Mouse (Mus musculus): ENCODE data around the gene Ldlrad3. TPM values are rescaled to one million over a fixed set of nuclear protein-coding genes. Genes with fewer than 3 reads are reported as not detected.

The Ldlrad3 gene
- polyA plus RNA-seq, 1 experiment: 15.5 TPM

DNA sequence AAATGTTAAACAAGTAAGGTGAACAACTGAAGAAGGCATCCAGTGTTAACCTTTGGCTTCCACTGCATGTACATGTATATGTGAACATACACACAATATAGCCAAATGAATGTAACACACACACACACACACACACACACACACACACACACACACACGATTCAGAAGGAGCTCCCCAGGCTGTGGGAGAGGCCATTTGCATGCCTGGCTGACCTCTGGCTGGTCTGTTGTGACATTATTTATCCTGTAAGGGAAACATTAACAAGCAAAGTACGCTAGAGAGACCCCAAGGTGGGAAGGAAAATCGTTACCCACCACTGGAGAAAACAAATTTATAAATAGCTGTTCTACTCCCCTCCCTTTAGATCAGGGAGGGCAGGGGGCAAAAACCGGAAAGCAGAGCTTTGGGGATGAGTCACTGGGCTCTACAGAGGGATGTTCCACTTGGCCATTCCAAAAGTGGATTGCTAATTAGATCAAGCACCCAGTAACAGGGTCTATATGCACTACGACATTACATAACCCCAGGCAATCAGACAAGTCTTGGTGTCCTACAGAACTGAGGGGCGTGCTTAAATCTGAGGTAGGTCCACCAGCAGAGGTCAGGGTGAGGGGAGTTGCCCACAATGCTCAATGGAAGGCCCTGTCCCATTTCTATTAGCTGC, 174.7 kb downstream of the Ldlrad3 start:
- no peak overlapping the region for H3ac ChIP-seq (ENCODE audit: control insufficient read depth, insufficient read length, low read depth)
- H3K27me3 ChIP-seq (ENCODE audit: control insufficient read depth, insufficient read depth, insufficient read length): no peaks in the 10 kb centered on the region
- H3K36me3 ChIP-seq (ENCODE audit: control insufficient read depth, insufficient read depth): peaks cover 4% of the 10 kb centered on the region
- TF ChIP-seq CEBPB (IDR thresholded peaks at IDR 0.05; ENCODE audit: low read depth) (no peak), CTCF (IDR thresholded peaks at IDR 0.05; ENCODE audit: control insufficient read depth, insufficient read depth, insufficient read length) (no peak), MYOD1 (IDR thresholded peaks at IDR 0.05; ENCODE audit: control insufficient read depth, insufficient read length, low read depth) (no peak), USF1 (IDR thresholded peaks at IDR 0.05; ENCODE audit: low read depth) (no peak), MYOG (IDR thresholded peaks at IDR 0.05; ENCODE audit: control insufficient read depth, extremely low read depth, insufficient read length) (no peak), MAX (IDR thresholded peaks at IDR 0.05) (no peak), FOSL1 (IDR thresholded peaks at IDR 0.05; ENCODE audit: insufficient read depth, low read length, poor library complexity, severe bottlenecking) (no peak)
- no peak overlapping the region for H3K4me3 ChIP-seq (ENCODE audit: insufficient read depth, poor library complexity, severe bottlenecking)
- H3K79me3 ChIP-seq (ENCODE audit: low read depth): no peaks in the 10 kb centered on the region
- peaks cover 5% of the 10 kb centered on the region for H3K79me2 ChIP-seq (ENCODE audit: control insufficient read depth, insufficient read depth)

DNA sequence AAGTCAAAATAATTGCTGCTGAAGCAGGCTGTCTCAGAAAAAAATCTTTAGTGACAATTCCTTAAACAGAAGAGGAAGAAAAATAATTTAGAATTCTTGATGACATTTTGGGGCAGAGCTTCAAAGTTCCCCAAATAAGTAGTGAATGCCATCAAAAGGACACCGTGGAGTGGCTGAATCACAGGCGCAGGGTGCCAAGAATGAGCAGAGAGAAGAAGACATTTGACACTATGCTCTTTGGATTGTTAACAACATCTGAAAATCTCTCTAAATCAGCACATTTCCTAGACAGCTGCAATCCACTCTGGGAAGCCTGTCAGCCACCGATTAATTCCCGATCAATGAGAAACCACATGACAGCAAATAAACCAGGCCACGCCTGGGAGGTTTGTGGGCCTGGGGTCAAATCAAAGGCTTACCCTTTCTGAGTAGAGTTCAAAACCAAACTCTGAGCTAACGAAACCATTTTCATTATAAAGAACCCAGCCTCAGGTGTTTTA, 176.4 kb downstream of the Ldlrad3 start:
- Histone ChIP-seq H3K36me3 (ENCODE audit: control insufficient read depth, insufficient read depth) (no peaks in the 10 kb centered on the region), H3K27me3 (ENCODE audit: control insufficient read depth, insufficient read depth, insufficient read length) (no peaks in the 10 kb centered on the region), H3ac (ENCODE audit: control insufficient read depth, insufficient read length, low read depth) (no peak overlapping the region), H3K4me3 (ENCODE audit: insufficient read depth, poor library complexity, severe bottlenecking) (no peak overlapping the region), H3K79me3 (ENCODE audit: low read depth) (no peaks in the 10 kb centered on the region), H3K79me2 (ENCODE audit: control insufficient read depth, insufficient read depth) (peaks cover 5% of the 10 kb centered on the region)
- TF ChIP-seq MAX (IDR thresholded peaks at IDR 0.05) (no peak), USF1 (IDR thresholded peaks at IDR 0.05; ENCODE audit: low read depth) (no peak), CEBPB (IDR thresholded peaks at IDR 0.05; ENCODE audit: low read depth) (no peak), MYOG (IDR thresholded peaks at IDR 0.05; ENCODE audit: control insufficient read depth, extremely low read depth, insufficient read length) (no peak), FOSL1 (IDR thresholded peaks at IDR 0.05; ENCODE audit: insufficient read depth, low read length, poor library complexity, severe bottlenecking) (no peak), MYOD1 (IDR thresholded peaks at IDR 0.05; ENCODE audit: control insufficient read depth, insufficient read length, low read depth) (no peak), CTCF (IDR thresholded peaks at IDR 0.05; ENCODE audit: control insufficient read depth, insufficient read depth, insufficient read length) (no peak)

DNA sequence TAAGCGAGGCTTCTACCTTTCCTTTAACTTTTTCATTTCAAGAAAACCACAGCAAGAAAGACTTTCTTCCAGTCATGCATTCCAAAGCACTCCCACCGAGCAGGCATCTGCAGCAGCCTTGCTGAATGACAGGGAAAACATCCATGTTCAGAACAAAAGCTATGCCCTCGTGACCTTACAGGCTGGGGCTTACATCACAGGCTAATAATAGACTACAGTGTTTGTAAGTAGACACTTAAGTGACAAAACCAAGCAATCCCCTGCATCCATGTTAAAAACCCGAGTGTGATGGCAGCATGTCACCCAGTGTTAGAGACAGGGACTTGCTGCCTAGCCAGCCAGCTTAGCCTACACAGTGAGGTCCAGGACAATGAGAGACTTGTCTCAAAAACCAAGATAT, 180.0 kb downstream of the Ldlrad3 start:
- H3ac ChIP-seq (ENCODE audit: control insufficient read depth, insufficient read length, low read depth): no peak overlapping the region
- no peaks in the 10 kb centered on the region for H3K79me3 ChIP-seq (ENCODE audit: low read depth)

DNA sequence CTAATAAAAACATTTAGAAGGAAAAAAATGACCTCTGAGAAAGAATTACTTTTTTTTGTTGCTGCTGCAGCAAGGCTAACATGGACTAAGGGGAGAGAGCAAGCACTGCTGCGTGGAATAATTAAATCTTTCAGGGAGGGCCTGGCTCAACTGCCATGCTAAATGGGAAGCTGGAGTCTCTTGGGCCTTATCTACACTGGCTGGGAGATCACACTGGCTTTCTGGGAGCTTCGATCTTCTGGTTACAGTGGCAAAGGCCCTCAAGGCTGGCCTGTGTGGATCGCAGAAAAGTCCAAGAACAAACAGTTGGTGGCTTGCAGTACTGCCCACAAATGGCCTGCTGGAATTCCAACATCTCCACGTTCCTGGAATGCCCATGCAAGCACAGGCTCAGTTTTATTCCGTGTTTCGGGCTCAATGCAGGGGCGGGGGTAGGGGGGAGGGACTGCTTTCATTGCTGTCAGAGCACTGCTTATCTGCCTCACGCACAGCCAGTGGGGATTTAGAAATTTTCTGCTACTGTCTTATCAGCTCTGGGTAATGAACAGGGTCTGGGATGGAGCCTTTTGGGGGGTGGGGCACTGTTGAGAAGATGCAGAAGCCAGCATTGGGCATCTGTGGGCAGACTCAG, 180.7 kb downstream of the Ldlrad3 start:
- no peaks in the 10 kb centered on the region for H3K36me3 ChIP-seq (ENCODE audit: control insufficient read depth, insufficient read depth)
- H3K79me2 ChIP-seq (ENCODE audit: control insufficient read depth, insufficient read depth): peaks cover 10% of the 10 kb centered on the region
- TF ChIP-seq MAX (IDR thresholded peaks at IDR 0.05) (no peak), MYOD1 (IDR thresholded peaks at IDR 0.05; ENCODE audit: control insufficient read depth, insufficient read length, low read depth) (no peak), CEBPB (IDR thresholded peaks at IDR 0.05; ENCODE audit: low read depth) (no peak), MYOG (IDR thresholded peaks at IDR 0.05; ENCODE audit: control insufficient read depth, extremely low read depth, insufficient read length) (no peak), FOSL1 (IDR thresholded peaks at IDR 0.05; ENCODE audit: insufficient read depth, low read length, poor library complexity, severe bottlenecking) (no peak), CTCF (IDR thresholded peaks at IDR 0.05; ENCODE audit: control insufficient read depth, insufficient read depth, insufficient read length) (no peak), USF1 (IDR thresholded peaks at IDR 0.05; ENCODE audit: low read depth) (no peak)
- no peak overlapping the region for H3K4me3 ChIP-seq (ENCODE audit: insufficient read depth, poor library complexity, severe bottlenecking)
- H3K79me3 ChIP-seq (ENCODE audit: low read depth): no peaks in the 10 kb centered on the region
- H3ac ChIP-seq (ENCODE audit: control insufficient read depth, insufficient read length, low read depth): no peak overlapping the region
- H3K27me3 ChIP-seq (ENCODE audit: control insufficient read depth, insufficient read depth, insufficient read length): no peaks in the 10 kb centered on the region

More for the DNA sequence above, 180.0 kb downstream of the Ldlrad3 start:
- Histone ChIP-seq H3K36me3 (ENCODE audit: control insufficient read depth, insufficient read depth) (no peaks in the 10 kb centered on the region), H3K27me3 (ENCODE audit: control insufficient read depth, insufficient read depth, insufficient read length) (no peaks in the 10 kb centered on the region), H3K4me3 (ENCODE audit: insufficient read depth, poor library complexity, severe bottlenecking) (no peak overlapping the region), H3K79me2 (ENCODE audit: control insufficient read depth, insufficient read depth) (peaks cover 10% of the 10 kb centered on the region)
- TF ChIP-seq CEBPB (IDR thresholded peaks at IDR 0.05; ENCODE audit: low read depth) (no peak), USF1 (IDR thresholded peaks at IDR 0.05; ENCODE audit: low read depth) (peak; percentile 69)

DNA sequence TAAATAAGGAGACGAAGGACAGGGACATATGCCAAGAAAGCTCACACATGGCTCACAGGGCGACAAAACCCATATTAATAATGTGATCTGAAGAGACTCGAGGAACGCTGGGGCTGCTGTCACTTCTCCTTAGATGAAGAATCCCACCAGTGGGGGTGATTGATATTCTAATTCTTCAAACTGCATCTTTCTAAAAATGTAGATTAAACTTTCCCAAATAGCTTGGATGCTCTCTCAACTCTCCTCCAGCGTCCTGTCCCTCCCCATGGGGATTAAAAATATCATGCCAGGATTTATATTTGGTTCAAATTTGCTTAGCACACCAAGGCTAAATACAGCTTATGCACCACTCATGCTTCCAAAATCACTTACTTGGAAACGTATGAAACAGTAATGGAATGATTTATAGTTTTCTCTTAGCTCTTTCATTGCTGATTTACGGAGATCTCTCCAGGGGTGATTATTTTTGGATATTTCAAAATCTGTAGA, 182.4 kb downstream of the Ldlrad3 start:
- Histone ChIP-seq H3K79me2 (ENCODE audit: control insufficient read depth, insufficient read depth) (peaks cover 10% of the 10 kb centered on the region), H3K4me3 (ENCODE audit: insufficient read depth, poor library complexity, severe bottlenecking) (no peak overlapping the region), H3K36me3 (ENCODE audit: control insufficient read depth, insufficient read depth) (peaks cover 4% of the 10 kb centered on the region), H3K79me3 (ENCODE audit: low read depth) (peaks cover 3% of the 10 kb centered on the region), H3ac (ENCODE audit: control insufficient read depth, insufficient read length, low read depth) (no peak overlapping the region), H3K27me3 (ENCODE audit: control insufficient read depth, insufficient read depth, insufficient read length) (no peaks in the 10 kb centered on the region)
- TF ChIP-seq MAX (IDR thresholded peaks at IDR 0.05) (no peak), USF1 (IDR thresholded peaks at IDR 0.05; ENCODE audit: low read depth) (no peak)
